Comparison of ENCODE assay signal across 25 mouse cellular contexts in the genomic region with DNA sequence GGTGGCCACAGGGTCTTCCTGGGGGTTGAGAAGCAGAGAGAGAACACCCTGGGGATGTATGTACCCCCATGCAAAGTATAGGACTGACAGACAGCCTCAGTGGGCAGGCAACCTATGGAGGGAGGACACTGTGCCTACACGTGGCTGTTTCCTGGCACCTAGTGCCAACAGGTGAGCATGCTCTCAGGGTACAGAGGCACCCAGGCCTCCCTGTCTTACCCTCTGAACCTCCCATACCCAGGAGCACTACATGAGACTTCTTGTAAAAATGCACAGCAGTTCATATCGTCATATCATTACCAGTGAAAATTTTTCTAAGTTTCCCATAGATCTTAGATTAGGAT. TPM values are rescaled to one million over a fixed set of nuclear protein-coding genes. Genes with fewer than 3 reads are reported as not detected.
DNase-seq lines count a peak whose midpoint lies in the region; ATAC-seq and TF ChIP-seq lines count a peak whose summit lies in the region.
"Had no signal": no experiment of that assay in that cellular context is flagged by ENCODE, and none has a peak within 500 bp of the region (broad histone marks: within the 10 kb centered on the region; RNA-seq: fewer than 3 reads in every experiment).

No protein-coding gene starts in this region.

- H3K27ac ChIP-seq in heart, embryonic 10.5 days = no peak overlapping the region
- peak overlapping the region; percentile 54; the same call in 1 of the 2 replicates for H3K27ac ChIP-seq in lung, embryonic 14.5 days (ENCODE audit: low read depth)
- H3K27ac ChIP-seq in embryonic facial prominence, embryonic 10.5 days (replicated peaks) = no peak overlapping the region
- H3K27ac ChIP-seq in limb, embryonic 12.5 days = no peak overlapping the region
- H3K27ac ChIP-seq in forebrain, postnatal 0 days (ENCODE audit: low read depth, low read length) = no peak overlapping the region
- H3K27ac ChIP-seq: forebrain, embryonic 13.5 days; heart, embryonic 13.5 days; hindbrain, embryonic 15.5 days; neural tube, embryonic 13.5 days had no signal

- H3K4me3 ChIP-seq in heart, embryonic 10.5 days = 0 out of 2 replicates have a peak overlapping the region, but pooled peaks have one; percentile 35
- no peak overlapping the region for H3K4me3 ChIP-seq in lung, embryonic 14.5 days (ENCODE audit: low read depth, low read length)
- H3K4me3 ChIP-seq in embryonic facial prominence, embryonic 10.5 days = peak overlapping the region; percentile 31
- H3K4me3 ChIP-seq in limb, embryonic 12.5 days (replicated peaks) = no peak overlapping the region
- H3K4me3 ChIP-seq in forebrain, postnatal 0 days (ENCODE audit: low read depth, low read length) = no peak overlapping the region
- H3K4me3 ChIP-seq: erythroblast, embryonic 14.5 days; forebrain, embryonic 13.5 days; hindbrain, embryonic 15.5 days; neural tube, embryonic 13.5 days had no signal

- WGBS in heart, embryonic 10.5 days = 42% methylated on average over 2 of the region's 2 CpGs
- WGBS in lung, embryonic 14.5 days = 32% methylated on average over 2 of the region's 2 CpGs
- WGBS in embryonic facial prominence, embryonic 10.5 days = 51% methylated on average over 2 of the region's 2 CpGs
- 51% methylated on average over 2 of the region's 2 CpGs for WGBS in limb, embryonic 12.5 days
- 58% methylated on average over 2 of the region's 2 CpGs for WGBS in forebrain, postnatal 0 days

- H3K4me1 ChIP-seq in heart, embryonic 10.5 days = peaks cover 13% of the 10 kb centered on the region
- no peaks in the 10 kb centered on the region for H3K4me1 ChIP-seq in lung, embryonic 14.5 days (ENCODE audit: insufficient read depth)
- peaks cover 8% of the 10 kb centered on the region for H3K4me1 ChIP-seq in embryonic facial prominence, embryonic 10.5 days
- H3K4me1 ChIP-seq in limb, embryonic 12.5 days (replicated peaks) = no peaks in the 10 kb centered on the region
- no peaks in the 10 kb centered on the region for H3K4me1 ChIP-seq in forebrain, postnatal 0 days (ENCODE audit: insufficient read depth)
- H3K4me1 ChIP-seq: forebrain, embryonic 13.5 days; hindbrain, embryonic 15.5 days; neural tube, embryonic 13.5 days had no signal

- ATAC-seq in lung, embryonic 14.5 days (ENCODE audit: insufficient read depth) = peak; percentile 48; the same call in 1 of the 2 replicates
- ATAC-seq in limb, embryonic 12.5 days (ENCODE audit: insufficient number of reproducible peaks, insufficient read depth, low FRiP score, low TSS enrichment, low read depth) = no peak
- no peak for ATAC-seq in forebrain, postnatal 0 days
- ATAC-seq: CD4-positive, CD25-positive, alpha-beta regulatory T cell, adult 4 months; forebrain, embryonic 13.5 days had no signal

- TF ChIP-seq CTCF in lung, embryonic 14.5 days (IDR thresholded peaks at IDR 0.05; ENCODE audit: low read depth) = no peak
- TF ChIP-seq CTCF in forebrain, postnatal 0 days (IDR thresholded peaks at IDR 0.05; ENCODE audit: low read depth) = no peak

- no peaks in the 10 kb centered on the region for H3K9me3 ChIP-seq in heart, embryonic 10.5 days
- no peaks in the 10 kb centered on the region for H3K9me3 ChIP-seq in lung, embryonic 14.5 days (ENCODE audit: low read depth, low read length)
- H3K9me3 ChIP-seq in embryonic facial prominence, embryonic 10.5 days = no peaks in the 10 kb centered on the region
- no peaks in the 10 kb centered on the region for H3K9me3 ChIP-seq in limb, embryonic 12.5 days
- no peaks in the 10 kb centered on the region for H3K9me3 ChIP-seq in forebrain, postnatal 0 days (ENCODE audit: low read length)
- H3K9me3 ChIP-seq: forebrain, embryonic 13.5 days; heart, embryonic 13.5 days; hindbrain, embryonic 15.5 days; neural tube, embryonic 13.5 days had no signal

- no peaks in the 10 kb centered on the region for H3K36me3 ChIP-seq in heart, embryonic 10.5 days
- no peaks in the 10 kb centered on the region for H3K36me3 ChIP-seq in lung, embryonic 14.5 days (ENCODE audit: insufficient read depth)
- H3K36me3 ChIP-seq in embryonic facial prominence, embryonic 10.5 days (replicated peaks) = no peaks in the 10 kb centered on the region
- H3K36me3 ChIP-seq in limb, embryonic 12.5 days = no peaks in the 10 kb centered on the region
- H3K36me3 ChIP-seq in forebrain, postnatal 0 days (ENCODE audit: insufficient read depth) = no peaks in the 10 kb centered on the region
- H3K36me3 ChIP-seq: heart, embryonic 13.5 days; hindbrain, embryonic 15.5 days; neural tube, embryonic 13.5 days had no signal

- no peak for DNase-seq in heart, embryonic 10.5 days (ENCODE audit: low spot score)
- DNase-seq in heart, adult 9 months (ENCODE audit: low spot score in 2 of 2) = no peak
- DNase-seq in lung, embryonic 14.5 days = no peak
- DNase-seq in lung, postnatal 10 days = no peak
- no peak for DNase-seq in embryonic facial prominence, embryonic 10.5 days (ENCODE audit: low spot score)
- no peak for DNase-seq in liver
- no peak for DNase-seq in forebrain, postnatal 0 days
- DNase-seq: adrenal gland, postnatal 36 days; cerebellum, adult 11-12 months; cerebellum, postnatal 36 days; gastrocnemius, postnatal 14 days; heart, postnatal 4 days; kidney, adult 2 months; kidney, postnatal 25 days; midbrain, embryonic 14.5 days; right cerebral cortex, adult 18-20 months had no signal

- peaks cover 23% of the 10 kb centered on the region for H3K27me3 ChIP-seq in heart, embryonic 10.5 days (ENCODE audit: insufficient read depth, poor library complexity, severe bottlenecking)
- H3K27me3 ChIP-seq in lung, embryonic 14.5 days (ENCODE audit: insufficient read depth, low read length) = no peaks in the 10 kb centered on the region
- peaks cover 14% of the 10 kb centered on the region for H3K27me3 ChIP-seq in embryonic facial prominence, embryonic 10.5 days (replicated peaks; ENCODE audit: low read depth, poor library complexity, severe bottlenecking)
- H3K27me3 ChIP-seq in limb, embryonic 12.5 days = peaks cover 22% of the 10 kb centered on the region
- H3K27me3 ChIP-seq in forebrain, postnatal 0 days (ENCODE audit: insufficient read depth, low read length) = no peaks in the 10 kb centered on the region
- H3K27me3 ChIP-seq: hindbrain, embryonic 15.5 days; neural tube, embryonic 13.5 days had no signal

- H3K4me2 ChIP-seq in lung, embryonic 14.5 days = peak overlapping the region; percentile 42
- H3K4me2 ChIP-seq in limb, embryonic 12.5 days = peak overlapping the region; percentile 23; the same call in 1 of the 2 replicates
- H3K4me2 ChIP-seq in forebrain, postnatal 0 days (ENCODE audit: low read depth) = no peak overlapping the region
- H3K4me2 ChIP-seq: forebrain, embryonic 13.5 days; hindbrain, embryonic 15.5 days; neural tube, embryonic 13.5 days had no signal

- no peak overlapping the region; the same call in 1 of the 2 replicates for H3K9ac ChIP-seq in lung, embryonic 14.5 days
- H3K9ac ChIP-seq in limb, embryonic 12.5 days (replicated peaks) = no peak overlapping the region
- H3K9ac ChIP-seq in forebrain, postnatal 0 days = no peak overlapping the region
- H3K9ac ChIP-seq: forebrain, embryonic 13.5 days; heart, embryonic 13.5 days; hindbrain, embryonic 15.5 days; neural tube, embryonic 13.5 days had no signal

RNA-seq across cellular contexts. Expression of gene Fat2, which starts 21.7 kb away (rescaled TPM):
- polyA plus RNA-seq in heart, embryonic 10.5 days (2016; fragmentation: Nextera tagmentation; extraction: Ambion mirVana) = 0.02 and 0.03 TPM in 2 replicates
- polyA plus RNA-seq in lung, embryonic 14.5 days (2014; fragmentation: Nextera tagmentation; extraction: Ambion mirVana) = 0.29 and 0.53 TPM in 2 replicates
- polyA plus RNA-seq in embryonic facial prominence, embryonic 10.5 days (2016; fragmentation: Nextera tagmentation; extraction: Ambion mirVana) = 0.12 and 0.13 TPM in 2 replicates
- polyA plus RNA-seq in limb, embryonic 12.5 days (2016; fragmentation: Nextera tagmentation; extraction: Ambion mirVana) = 0.18 and 0.22 TPM in 2 replicates
- 0.38 and 0.52 TPM in 2 replicates for total RNA-seq in forebrain, postnatal 0 days (2014; rRNA removed)
- polyA plus RNA-seq in forebrain, postnatal 0 days (2015; fragmentation: Nextera tagmentation; extraction: Ambion mirVana) = 0.01 and 0.06 TPM in 2 replicates
- total RNA-seq: megakaryocyte, adult 5-6 weeks had no signal
- polyA plus RNA-seq: CD4-positive, CD25-positive, alpha-beta regulatory T cell, adult 4 months; erythroblast, embryonic 14.5 days; forebrain, embryonic 13.5 days; liver, embryonic 16.5 days had no signal

Comparison
In these comparisons a context has a peak if more than half of its experiments do, and no peak if none do; other contexts are left out.
1. H3K4me3 ChIP-seq: peak in heart, embryonic 10.5 days (single experiment) and embryonic facial prominence, embryonic 10.5 days (single experiment); none in lung, embryonic 14.5 days (single experiment), limb, embryonic 12.5 days (single experiment) and forebrain, postnatal 0 days (single experiment).